Mouse (Mus musculus): Measurements from ENCODE around the gene H2-M10.1.
"Not testable (repeated sequence)": the region's sequence is repeated elsewhere in the genome, so short reads cannot be mapped to it uniquely, and the experiment has no call there.

- not testable (repeated sequence) for TF ChIP-seq POLR2A (IDR thresholded peaks at IDR 0.05; ENCODE audit: borderline replicate concordance, low read depth, low read length); CTCF (IDR thresholded peaks at IDR 0.05; ENCODE audit: low read depth, low read length)
Observed at GRCm38 (mm10) chr17:36362404-36362803, 36.4 kb upstream of the H2-M10.1 start.
